Mouse (Mus musculus) midbrain, embryonic 11.5 days (tissue): ENCODE results near the gene Gucy1a1. TPM values are rescaled to one million over a fixed set of nuclear protein-coding genes. Genes with fewer than 3 reads are reported as not detected.
A peak's percentile ranks its signal among the peaks of the same experiment; 100 is the strongest.

Source experiments
- ATAC-seq: fragments of 200-750 bp; cut with Nextera tagmentation; 2 replicates; pipeline ENCODE4 v1.8.0; 2017; ENCODE audit warnings: moderate TSS enrichment, moderate library complexity; ENCODE audit not compliant: low FRiP score
- DNase-seq: peaks from one replicate; pipeline ENCODE4 v3.0.0; 2015; ENCODE audit warnings: low spot score; ENCODE audit errors: missing footprints
- H3K27ac ChIP-seq: fragments of 300-500 bp; sonication (generic); 2 replicates; pipeline ENCODE4 v1.5.1; 2014; ENCODE audit warnings: low read depth, low read length
- H3K27me3 ChIP-seq: fragments of 300-500 bp; sonication (generic); 2 replicates; pipeline ENCODE4 v1.6.1; 2014; ENCODE audit warnings: mild to moderate bottlenecking, low read length, moderate library complexity, mixed read lengths; ENCODE audit not compliant: control insufficient read depth, insufficient read depth
- H3K36me3 ChIP-seq: fragments of 300-500 bp; sonication (generic); 2 replicates; pipeline ENCODE4 v1.6.1; 2014; ENCODE audit warnings: mild to moderate bottlenecking, low read length, moderate library complexity, mixed read lengths; ENCODE audit not compliant: control insufficient read depth, insufficient read depth
- H3K4me1 ChIP-seq: fragments of 300-500 bp; sonication (generic); 2 replicates; pipeline ENCODE4 v1.6.1; 2014; ENCODE audit warnings: low read length; ENCODE audit not compliant: control insufficient read depth, insufficient read depth
- H3K4me2 ChIP-seq: fragments of 300-500 bp; sonication (generic); 2 replicates; pipeline ENCODE4 v1.6.1; 2014; ENCODE audit warnings: mild to moderate bottlenecking, moderate library complexity
- H3K4me3 ChIP-seq: fragments of 300-500 bp; sonication (generic); 2 replicates; pipeline ENCODE4 v1.5.1; 2014; ENCODE audit warnings: low read depth, low read length
- H3K9ac ChIP-seq: fragments of 300-500 bp; sonication (generic); 2 replicates; pipeline ENCODE4 v1.6.1; 2014; ENCODE audit warnings: low read length
- H3K9me3 ChIP-seq: fragments of 300-500 bp; sonication (generic); 2 replicates; pipeline ENCODE4 v1.6.1; 2016; ENCODE audit warnings: low read length; ENCODE audit not compliant: control insufficient read depth
- WGBS: fragments of 180-500 bp; shearing (Covaris S2); extraction: QIAGEN DNeasy Blood & Tissue Kit; methylation state at CpG from one replicate; pipeline ENCODE4 v1.1.7; 2014; 5-methylcytosine and 5-hydroxymethylcytosine counted together
- polyA plus RNA-seq: library from polyadenylated mRNA; unstranded; fragments of >200 nt; fragmentation: Nextera tagmentation; extraction: Ambion mirVana; gene quantifications from 2 replicates; pipeline ENCODE4 v1.2.1, GENCODE M21; 2014

Gene Gucy1a1
- polyA plus RNA-seq, 1 experiment from 2014 or later: 3.6 TPM

DNA sequence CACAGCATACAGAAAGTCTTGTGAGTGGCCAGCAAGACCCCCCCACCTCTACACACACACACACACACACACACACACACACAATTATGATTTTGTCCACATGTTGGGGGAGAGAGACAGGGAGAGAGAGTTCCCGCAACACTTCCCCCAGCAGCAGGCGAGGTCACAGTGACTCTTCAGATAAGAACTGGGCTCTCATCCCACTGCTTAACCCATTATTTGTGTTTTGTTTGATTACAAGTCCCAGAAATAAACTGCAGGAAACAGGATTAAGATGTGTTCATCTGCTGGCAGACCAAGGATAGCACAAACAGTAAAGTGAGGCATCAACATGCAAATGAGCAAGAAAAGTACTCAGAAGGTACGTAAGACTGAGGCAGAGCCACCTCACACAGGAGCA lies 33.6 kb downstream of the Gucy1a1 start:
- Histone ChIP-seq H3K27ac (no peak overlapping the region), H3K4me3 (no peak overlapping the region), H3K9ac (no peak overlapping the region), H3K36me3 (no peaks in the 10 kb centered on the region), H3K4me2 (no peak overlapping the region), H3K4me1 (no peaks in the 10 kb centered on the region), H3K27me3 (no peaks in the 10 kb centered on the region), H3K9me3 (no peaks in the 10 kb centered on the region)
- WGBS: 87% methylated on average over 3 of the region's 3 CpGs
- ATAC-seq: no peak
- no peak for DNase-seq

DNA sequence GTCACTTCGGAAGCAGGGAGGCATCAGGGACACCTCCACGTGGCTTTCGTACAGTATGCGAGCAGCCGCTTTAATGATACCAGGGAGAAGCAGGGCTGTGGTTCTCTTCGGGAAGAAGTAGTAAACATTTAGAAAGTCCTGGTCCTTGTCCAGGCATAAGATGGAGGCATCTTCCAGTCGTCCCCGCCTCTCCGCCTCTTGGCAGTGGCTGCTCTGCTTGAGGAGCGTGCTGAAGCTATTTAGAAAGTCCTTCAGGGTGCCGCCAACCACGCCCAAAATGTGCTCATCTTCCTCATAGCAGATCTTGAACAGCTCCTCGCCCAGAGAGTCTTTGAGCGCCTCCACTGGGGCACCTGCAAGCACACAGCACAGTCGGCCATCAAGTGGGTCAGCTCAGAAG lies 36.6 kb downstream of the Gucy1a1 start:
- H3K4me1 ChIP-seq: no peaks in the 10 kb centered on the region
- H3K4me2 ChIP-seq: no peak overlapping the region
- no peaks in the 10 kb centered on the region for H3K36me3 ChIP-seq
- H3K27ac ChIP-seq: no peak overlapping the region
- ATAC-seq (no peak), DNase-seq (no peak)
- no peak overlapping the region for H3K4me3 ChIP-seq
- no peak overlapping the region for H3K9ac ChIP-seq
- no peaks in the 10 kb centered on the region for H3K9me3 ChIP-seq
- no peaks in the 10 kb centered on the region for H3K27me3 ChIP-seq
- 90% methylated on average over 15 of the region's 15 CpGs for WGBS

DNA sequence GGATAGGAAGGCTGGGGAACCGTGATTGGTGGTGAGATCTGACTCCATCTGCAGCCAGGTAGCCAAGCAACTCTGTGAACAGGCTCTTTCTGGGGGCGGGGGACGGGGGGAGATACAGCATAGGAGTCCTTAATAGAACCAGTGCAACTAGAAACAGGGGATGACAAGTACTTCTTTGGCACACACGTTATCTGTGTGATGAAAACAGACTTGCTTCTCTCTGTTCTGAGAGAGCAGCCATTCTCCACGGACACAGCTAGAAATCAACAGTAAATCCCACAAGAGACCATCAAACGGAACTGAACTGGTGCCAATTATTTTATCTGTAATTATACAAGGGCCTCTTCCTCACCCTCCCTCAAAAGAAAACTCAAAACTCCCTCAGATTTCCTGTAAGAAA lies 41.4 kb downstream of the Gucy1a1 start:
- Histone ChIP-seq H3K4me2 (no peak overlapping the region), H3K36me3 (no peaks in the 10 kb centered on the region), H3K27me3 (no peaks in the 10 kb centered on the region), H3K9ac (no peak overlapping the region), H3K9me3 (no peaks in the 10 kb centered on the region), H3K27ac (no peak overlapping the region), H3K4me1 (no peaks in the 10 kb centered on the region), H3K4me3 (no peak overlapping the region)
- DNase-seq: no peak
- no peak for ATAC-seq
- WGBS: 85% methylated on average over 6 of the region's 6 CpGs

DNA sequence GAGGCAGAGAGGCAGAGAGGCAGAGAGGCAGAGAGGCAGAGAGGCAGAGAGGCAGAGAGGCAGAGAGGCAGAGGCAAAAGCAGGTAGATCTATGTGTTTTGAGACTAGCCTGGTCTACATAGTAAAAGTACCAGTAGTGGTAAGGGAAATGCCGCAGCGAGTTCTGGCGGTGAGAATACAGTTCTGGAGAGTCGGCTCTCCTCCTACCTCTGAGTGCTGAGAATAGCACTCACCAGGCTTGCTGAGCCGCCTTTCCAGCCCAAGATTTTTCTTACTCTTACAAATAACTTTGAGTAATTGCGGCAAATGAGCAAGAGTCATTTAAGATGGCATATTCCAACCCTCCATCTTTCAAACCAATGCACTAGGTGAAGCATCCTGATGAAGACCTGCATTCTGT lies 46.5 kb downstream of the Gucy1a1 start:
- Histone ChIP-seq H3K4me3 (no peak overlapping the region), H3K9me3 (no peaks in the 10 kb centered on the region), H3K4me1 (no peaks in the 10 kb centered on the region), H3K27ac (no peak overlapping the region), H3K36me3 (no peaks in the 10 kb centered on the region), H3K9ac (no peak overlapping the region), H3K4me2 (no peak overlapping the region), H3K27me3 (no peaks in the 10 kb centered on the region)
- WGBS: 83% methylated on average over 6 of the region's 6 CpGs
- ATAC-seq (no peak), DNase-seq (no peak)

DNA sequence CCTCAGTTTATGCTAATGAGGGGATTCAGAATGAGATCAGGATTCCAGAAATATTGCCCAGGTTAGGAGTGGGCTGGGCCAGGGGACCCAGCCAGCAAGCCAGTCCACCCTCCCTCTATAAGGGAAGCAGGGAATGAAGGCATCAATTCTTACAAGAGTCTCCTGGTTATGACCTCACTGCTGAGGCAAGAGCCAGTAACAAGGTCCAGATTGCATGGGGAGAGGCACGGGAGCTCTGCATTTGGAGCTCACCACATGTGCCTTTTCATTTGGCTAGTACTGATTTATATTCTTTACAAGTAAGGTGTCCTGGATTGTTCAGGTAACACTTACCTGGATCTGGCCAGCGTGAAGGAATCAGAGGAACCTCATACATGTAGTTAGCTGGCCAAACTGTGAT lies 48.8 kb downstream of the Gucy1a1 start:
- H3K4me3 ChIP-seq: no peak overlapping the region
- no peak overlapping the region for H3K4me2 ChIP-seq
- no peak overlapping the region for H3K27ac ChIP-seq
- 74% methylated on average over 2 of the region's 2 CpGs for WGBS
- ATAC-seq (no peak), DNase-seq (no peak)
- H3K9ac ChIP-seq: no peak overlapping the region
- H3K4me1 ChIP-seq: no peaks in the 10 kb centered on the region
- no peaks in the 10 kb centered on the region for H3K36me3 ChIP-seq
- no peaks in the 10 kb centered on the region for H3K27me3 ChIP-seq
- no peaks in the 10 kb centered on the region for H3K9me3 ChIP-seq

DNA sequence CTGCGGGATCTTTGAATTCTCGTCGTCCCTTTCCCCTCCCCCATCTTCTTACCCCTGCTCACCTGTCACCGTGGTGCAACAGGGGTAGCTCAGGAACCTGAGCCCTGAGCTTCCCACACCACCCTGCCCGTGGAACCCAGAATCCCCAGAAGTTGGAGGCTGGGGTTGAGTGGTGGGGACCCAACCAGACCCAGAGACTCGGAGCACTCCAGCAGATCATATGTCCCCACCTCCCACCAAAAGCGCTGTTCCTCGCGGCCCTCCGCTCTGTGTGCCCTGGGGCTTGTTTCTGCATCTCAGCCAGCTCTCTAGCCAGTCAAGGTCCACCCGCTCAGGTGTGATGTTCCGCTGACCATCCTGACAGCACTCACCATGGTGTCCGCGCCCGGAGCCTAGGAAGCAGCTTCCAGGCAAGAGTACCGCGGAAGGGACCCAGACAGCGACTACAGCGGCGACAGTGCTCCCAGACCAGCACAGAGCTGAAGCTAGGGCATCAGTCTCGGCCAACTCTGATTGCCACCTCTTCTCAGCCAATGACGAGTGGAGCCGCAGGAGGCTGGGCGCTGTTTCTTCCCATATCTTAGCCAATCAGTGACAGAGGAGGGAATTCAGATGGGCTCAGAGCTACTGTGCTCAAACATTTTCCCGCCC lies 71.3 kb downstream of the Gucy1a1 start, which contains the start of gene Gucy1b1:
Gene Gucy1b1, minus strand, starts transcription at position 489 of the 651 bp plus-strand sequence.
- H3K9me3 ChIP-seq: no peaks in the 10 kb centered on the region
- DNase-seq (peak; percentile 96), ATAC-seq (peak; percentile 98)
- H3K4me1 ChIP-seq: 0 out of 2 replicates have a peak, but pooled peaks cover 2% of the 10 kb centered on the region
- 2% methylated on average over 25 of the region's 25 CpGs for WGBS
- peak within 1 kb of the TSS; percentile 43 for H3K4me3 ChIP-seq
- H3K36me3 ChIP-seq: no peaks in the 10 kb centered on the region
- peak within 1 kb of the TSS; percentile 96 for H3K4me2 ChIP-seq
- peak within 1 kb of the TSS; percentile 57 for H3K9ac ChIP-seq
- no peaks in the 10 kb centered on the region for H3K27me3 ChIP-seq
- no peak within 1 kb of the TSS for H3K27ac ChIP-seq

DNA sequence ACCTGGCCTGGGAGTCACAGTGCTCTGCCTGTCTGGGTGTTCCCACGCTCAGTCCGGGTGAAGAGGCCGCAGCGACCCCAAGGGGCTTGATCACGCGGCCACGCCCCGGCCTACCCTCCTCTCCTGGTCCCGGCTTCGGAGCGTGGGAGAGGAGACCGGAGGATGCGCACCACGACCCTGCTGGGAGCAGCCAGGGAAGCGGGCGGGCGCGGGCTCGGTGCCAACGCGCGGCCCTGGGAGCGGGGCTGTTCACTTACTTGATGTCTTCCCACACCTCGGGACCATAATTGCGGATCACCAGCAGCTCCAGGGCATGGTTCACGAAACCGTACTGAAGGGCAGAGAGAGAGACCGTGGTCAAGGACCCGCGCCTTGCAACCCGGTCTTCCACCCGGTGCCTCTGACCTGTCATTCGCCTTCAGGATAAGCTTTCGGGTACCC lies 71.8 kb downstream of the Gucy1a1 start:
- Histone ChIP-seq H3K4me2 (peak overlapping the region; percentile 96), H3K27ac (no peak overlapping the region), H3K9ac (peak overlapping the region; percentile 57), H3K4me1 (0 out of 2 replicates have a peak, but pooled peaks cover 2% of the 10 kb centered on the region), H3K9me3 (no peaks in the 10 kb centered on the region), H3K4me3 (peak overlapping the region; percentile 43), H3K36me3 (no peaks in the 10 kb centered on the region), H3K27me3 (no peaks in the 10 kb centered on the region)
- DNase-seq (no peak), ATAC-seq (peak; percentile 60)
- under 1% methylated on average over 34 of the region's 34 CpGs for WGBS

DNA sequence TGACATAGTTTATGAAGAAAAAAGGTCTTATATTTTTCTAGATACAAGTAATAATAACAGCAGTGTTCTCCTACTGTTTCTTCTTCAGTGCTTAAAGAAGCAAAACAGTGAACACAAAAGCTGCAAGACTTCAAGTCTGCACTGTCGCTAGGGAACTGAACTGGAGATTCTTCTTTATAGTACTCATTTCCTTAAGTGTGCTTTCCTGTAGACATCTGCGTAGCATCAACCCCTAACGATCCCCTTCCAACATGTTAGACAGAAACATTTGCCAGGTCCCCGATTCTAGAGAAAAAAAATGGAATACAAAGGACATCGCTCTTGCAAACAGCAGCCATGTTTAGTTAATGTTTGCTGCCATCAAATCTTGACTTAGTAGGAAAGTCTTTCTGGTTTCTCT lies 77.8 kb downstream of the Gucy1a1 start:
- no peaks in the 10 kb centered on the region for H3K9me3 ChIP-seq

DNA sequence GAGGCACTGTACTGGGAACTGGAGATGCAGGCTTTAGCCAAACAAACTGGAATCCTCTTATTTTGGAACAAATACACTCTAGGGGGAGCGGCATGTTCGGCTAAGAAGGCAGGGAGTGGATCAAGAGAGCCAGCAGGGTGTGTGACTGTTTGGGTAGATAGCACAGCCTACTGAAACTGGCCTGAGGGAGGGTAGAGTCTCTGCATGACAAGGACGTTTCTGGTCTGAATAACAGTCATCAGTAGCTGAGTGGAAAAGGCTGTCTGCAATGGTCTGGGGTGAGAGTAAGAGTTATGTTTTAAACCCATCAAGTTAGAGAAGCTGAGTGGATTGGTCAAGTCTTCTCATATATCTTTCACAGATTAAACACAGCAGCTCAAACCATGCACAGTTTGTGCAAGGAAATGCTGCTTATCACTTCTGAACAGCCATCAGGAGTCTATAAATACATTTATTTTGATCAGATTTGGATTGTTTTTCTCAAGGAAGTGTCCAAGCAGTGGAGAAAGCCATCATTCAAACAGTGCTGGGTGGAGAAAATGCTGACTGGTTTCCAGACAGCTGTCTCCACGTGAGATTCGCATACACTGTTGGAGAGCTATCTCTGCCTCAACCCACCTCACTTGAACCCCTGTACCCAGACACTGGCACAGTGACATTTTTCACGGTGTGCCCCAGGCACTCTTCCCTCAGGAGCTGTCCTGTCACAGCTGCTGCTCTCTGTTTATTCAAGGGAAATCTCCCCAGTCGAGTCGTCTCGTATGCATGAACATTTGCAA lies 84.0 kb downstream of the Gucy1a1 start:
- Histone ChIP-seq H3K4me3 (no peak overlapping the region), H3K27me3 (no peaks in the 10 kb centered on the region), H3K36me3 (no peaks in the 10 kb centered on the region), H3K4me2 (no peak overlapping the region), H3K9me3 (no peaks in the 10 kb centered on the region), H3K4me1 (no peaks in the 10 kb centered on the region; the same call in 1 of the 2 replicates), H3K27ac (no peak overlapping the region), H3K9ac (no peak overlapping the region)
- WGBS: 46% methylated on average over 9 of the region's 9 CpGs
- no peak for ATAC-seq
- DNase-seq: no peak

More for the DNA sequence above, 77.8 kb downstream of the Gucy1a1 start:
- Histone ChIP-seq H3K27me3 (no peaks in the 10 kb centered on the region), H3K27ac (no peak overlapping the region), H3K36me3 (no peaks in the 10 kb centered on the region), H3K4me3 (no peak overlapping the region), H3K9ac (no peak overlapping the region), H3K4me1 (no peaks in the 10 kb centered on the region), H3K4me2 (no peak overlapping the region)
- no peak for DNase-seq
- 90% methylated on average over 5 of the region's 5 CpGs for WGBS
- no peak for ATAC-seq
